Mouse (Mus musculus): ENCODE results near the gene Hcar2. TPM values are rescaled to one million over a fixed set of nuclear protein-coding genes. Genes with fewer than 3 reads are reported as not detected.

Gene Hcar2
- polyA plus RNA-seq, 1 experiment from 2014 or later, result not detected

DNA sequence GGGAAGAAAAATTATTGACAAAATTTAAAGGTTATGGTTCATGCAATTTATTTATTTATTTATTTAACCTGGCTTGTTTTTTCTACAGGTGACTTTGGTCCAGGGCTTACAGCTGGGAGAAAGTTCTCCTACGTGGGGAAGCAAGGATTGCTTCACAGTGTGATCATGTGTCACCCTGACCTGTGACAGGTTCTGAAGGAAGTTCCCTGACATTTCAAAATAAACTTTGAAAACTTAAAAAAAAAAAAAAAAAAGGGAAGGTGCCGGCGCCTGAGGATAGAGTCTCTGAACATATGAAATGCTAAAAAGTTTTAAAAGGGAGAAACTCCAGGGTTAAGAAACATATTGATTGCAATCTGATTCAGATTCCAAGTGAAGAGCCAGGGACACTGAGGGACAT is 21.1 kb upstream of the Hcar2 start:
- Histone ChIP-seq H3K9me3 (no peaks in the 10 kb centered on the region), H3K27me3 (no peaks in the 10 kb centered on the region), H3K4me1 (replicated peaks) (no peaks in the 10 kb centered on the region), H3K27ac (no peak overlapping the region), H3K4me2 (replicated peaks) (no peak overlapping the region), H3K4me3 (replicated peaks) (no peak overlapping the region), H3K36me3 (no peaks in the 10 kb centered on the region), H3K9ac (replicated peaks) (no peak overlapping the region)
- WGBS, result 91% methylated on average over 3 of the region's 3 CpGs
- no peak for ATAC-seq

DNA sequence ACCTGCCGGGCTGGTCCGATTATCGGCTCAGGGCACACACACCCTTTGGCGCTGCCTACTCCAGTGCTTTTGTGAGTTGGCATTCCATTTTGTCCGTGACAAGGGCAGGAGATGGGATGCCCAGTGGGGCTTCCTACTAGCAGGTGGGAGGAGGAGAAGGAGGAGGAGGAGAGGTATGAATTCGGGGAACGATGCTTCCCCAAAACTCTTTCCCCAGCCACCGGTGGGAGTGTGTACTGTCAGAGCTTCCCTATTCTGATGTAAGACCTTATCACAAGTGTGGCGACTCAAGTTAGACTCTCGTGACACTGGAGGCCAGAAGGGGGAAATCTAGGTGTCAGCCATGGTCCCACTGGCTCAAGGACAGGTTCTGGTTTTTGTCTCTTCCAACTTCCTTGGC is 19.0 kb upstream of the Hcar2 start:
- WGBS, result 77% methylated on average over 10 of the region's 10 CpGs
- no peak for ATAC-seq

DNA sequence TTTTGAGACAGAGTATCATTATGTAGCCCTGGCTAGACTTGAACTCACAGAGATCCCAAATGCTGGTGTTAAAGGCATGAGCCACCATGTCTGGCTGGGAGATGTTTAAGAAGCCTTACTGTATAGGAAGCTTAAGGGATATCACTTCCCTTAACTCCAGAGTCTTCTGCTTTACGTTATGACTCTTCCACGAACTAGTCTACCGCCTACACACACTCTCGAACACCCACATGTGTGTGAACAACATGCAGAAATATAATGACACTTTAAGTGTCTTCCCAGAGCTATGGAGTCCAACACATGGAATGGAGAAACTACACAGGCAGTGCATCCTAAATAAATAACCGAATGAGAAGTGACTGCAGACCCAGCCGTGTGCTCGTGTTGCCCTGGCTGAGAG is 18.6 kb upstream of the Hcar2 start:
- no peak overlapping the region for H3K4me2 ChIP-seq (replicated peaks)
- H3K4me1 ChIP-seq (replicated peaks), result no peaks in the 10 kb centered on the region
- H3K36me3 ChIP-seq, result no peaks in the 10 kb centered on the region
- H3K9ac ChIP-seq (replicated peaks), result no peak overlapping the region
- no peaks in the 10 kb centered on the region for H3K9me3 ChIP-seq
- 90% methylated on average over 7 of the region's 7 CpGs for WGBS
- no peak overlapping the region for H3K27ac ChIP-seq
- H3K4me3 ChIP-seq (replicated peaks), result no peak overlapping the region
- no peaks in the 10 kb centered on the region for H3K27me3 ChIP-seq
- ATAC-seq, result no peak

More for the DNA sequence above, 19.0 kb upstream of the Hcar2 start:
- Histone ChIP-seq H3K4me2 (replicated peaks) (no peak overlapping the region), H3K9ac (replicated peaks) (no peak overlapping the region), H3K9me3 (no peaks in the 10 kb centered on the region), H3K4me1 (replicated peaks) (no peaks in the 10 kb centered on the region), H3K36me3 (no peaks in the 10 kb centered on the region), H3K27ac (no peak overlapping the region), H3K4me3 (replicated peaks) (no peak overlapping the region), H3K27me3 (no peaks in the 10 kb centered on the region)

DNA sequence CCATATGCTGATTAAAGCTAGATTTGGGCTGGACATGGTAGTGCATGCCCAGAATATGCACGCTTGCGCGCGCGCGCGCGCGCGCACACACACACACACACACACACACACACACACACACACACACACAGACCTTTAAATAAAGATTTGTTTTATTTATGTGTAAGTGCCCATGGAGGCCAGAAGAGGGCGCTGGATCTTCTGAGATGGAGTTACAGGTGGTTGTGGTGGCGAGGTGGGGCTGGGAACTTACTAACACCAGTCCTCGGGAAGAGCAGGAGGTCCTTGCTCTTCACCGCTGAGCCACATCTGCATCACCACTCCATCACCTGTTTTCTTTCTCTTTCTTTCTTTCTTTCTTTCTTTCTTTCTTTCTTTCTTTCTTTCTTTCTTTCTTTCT is 15.5 kb upstream of the Hcar2 start:
- H3K27me3 ChIP-seq, result no peaks in the 10 kb centered on the region
- 78% methylated on average over 14 of the region's 14 CpGs for WGBS
- no peaks in the 10 kb centered on the region for H3K36me3 ChIP-seq
- no peak overlapping the region for H3K27ac ChIP-seq
- H3K9ac ChIP-seq (replicated peaks), result no peak overlapping the region
- H3K9me3 ChIP-seq, result no peaks in the 10 kb centered on the region
- H3K4me3 ChIP-seq (replicated peaks), result no peak overlapping the region
- ATAC-seq, result no peak
- no peaks in the 10 kb centered on the region for H3K4me1 ChIP-seq (replicated peaks)
- no peak overlapping the region for H3K4me2 ChIP-seq (replicated peaks)

DNA sequence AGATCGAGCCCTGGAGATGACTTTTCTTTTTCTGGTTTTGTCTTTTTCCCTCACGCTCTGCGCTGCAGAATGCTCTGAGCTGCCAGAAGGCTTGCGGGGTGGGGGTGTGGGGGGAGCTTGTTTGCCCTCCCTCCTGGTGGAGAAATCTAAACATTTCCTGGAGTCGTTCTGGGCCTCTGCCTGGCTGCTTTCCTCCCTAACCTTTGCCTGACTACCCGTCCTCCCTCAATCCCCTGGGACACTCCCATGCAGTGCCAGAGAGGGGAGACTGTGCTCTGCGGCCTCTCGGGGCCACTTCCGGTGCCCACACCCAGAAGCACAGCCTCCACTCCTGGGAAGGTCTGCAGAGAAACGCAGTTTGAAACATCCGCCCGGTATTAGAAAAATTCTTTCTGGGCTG is 14.6 kb upstream of the Hcar2 start, which contains the start of gene Hcar1:
Gene Hcar1, minus strand, starts transcription at position 93 of the 400 bp plus-strand sequence.
- ATAC-seq, result no peak
- 79% methylated on average over 12 of the region's 12 CpGs for WGBS

DNA sequence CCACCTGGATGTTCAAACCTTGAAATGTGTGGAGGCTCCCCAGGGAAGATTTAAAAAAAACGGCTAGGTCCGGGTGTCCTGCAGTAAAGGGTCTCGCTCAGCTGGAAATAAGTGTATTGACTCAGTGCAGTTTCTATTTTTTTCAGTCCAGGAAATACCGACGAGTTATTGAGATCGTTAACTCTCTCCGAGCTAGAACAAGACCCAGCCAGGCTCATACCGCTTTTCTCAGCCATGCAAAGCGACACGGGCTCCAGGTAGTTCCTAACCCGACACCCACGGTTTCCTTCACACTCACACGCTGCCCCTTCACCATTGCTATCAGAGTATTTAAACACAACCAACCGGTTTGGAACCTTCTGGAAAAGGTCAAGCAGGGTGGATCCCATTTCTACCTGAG is 12.8 kb upstream of the Hcar2 start:
- Histone ChIP-seq H3K27ac (no peak overlapping the region), H3K27me3 (no peaks in the 10 kb centered on the region), H3K9ac (replicated peaks) (no peak overlapping the region), H3K4me2 (replicated peaks) (no peak overlapping the region), H3K36me3 (no peaks in the 10 kb centered on the region), H3K4me1 (replicated peaks) (no peaks in the 10 kb centered on the region), H3K4me3 (replicated peaks) (no peak overlapping the region), H3K9me3 (no peaks in the 10 kb centered on the region)
- no peak for ATAC-seq
- 81% methylated on average over 14 of the region's 14 CpGs for WGBS

More for the DNA sequence above, 14.6 kb upstream of the Hcar2 start, which contains the start of gene Hcar1:
- Histone ChIP-seq H3K4me1 (replicated peaks) (no peaks in the 10 kb centered on the region), H3K9ac (replicated peaks) (no peak within 1 kb of the TSS), H3K4me2 (replicated peaks) (no peak within 1 kb of the TSS), H3K27me3 (no peaks in the 10 kb centered on the region), H3K36me3 (no peaks in the 10 kb centered on the region), H3K27ac (no peak within 1 kb of the TSS), H3K4me3 (replicated peaks) (no peak within 1 kb of the TSS), H3K9me3 (no peaks in the 10 kb centered on the region)

DNA sequence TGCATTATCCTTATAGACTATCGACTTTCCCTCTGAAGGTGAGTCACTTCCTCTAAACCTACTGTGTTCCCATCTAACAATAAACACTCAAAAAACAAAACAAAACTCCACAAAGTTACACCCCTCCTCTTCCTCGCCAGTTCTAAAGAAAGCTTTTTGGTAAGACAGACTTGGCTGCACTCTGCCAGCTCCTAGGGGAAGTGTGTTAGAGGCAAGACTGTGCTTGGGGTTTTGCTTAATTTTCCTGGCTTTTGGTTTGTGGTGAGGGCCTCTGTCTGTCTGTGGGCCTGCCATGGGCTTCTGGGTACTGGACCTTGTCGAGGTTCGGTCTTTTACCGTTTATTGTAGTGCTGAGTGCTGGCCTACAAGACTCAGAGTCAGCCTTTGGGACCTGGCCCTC is 8.9 kb upstream of the Hcar2 start:
- no peak for ATAC-seq
- Histone ChIP-seq H3K9me3 (no peaks in the 10 kb centered on the region), H3K27me3 (no peaks in the 10 kb centered on the region), H3K4me1 (replicated peaks) (no peaks in the 10 kb centered on the region), H3K9ac (replicated peaks) (no peak overlapping the region), H3K4me2 (replicated peaks) (no peak overlapping the region), H3K4me3 (replicated peaks) (no peak overlapping the region), H3K36me3 (no peaks in the 10 kb centered on the region), H3K27ac (no peak overlapping the region)
- WGBS, result 92% methylated on average over 5 of the region's 5 CpGs

DNA sequence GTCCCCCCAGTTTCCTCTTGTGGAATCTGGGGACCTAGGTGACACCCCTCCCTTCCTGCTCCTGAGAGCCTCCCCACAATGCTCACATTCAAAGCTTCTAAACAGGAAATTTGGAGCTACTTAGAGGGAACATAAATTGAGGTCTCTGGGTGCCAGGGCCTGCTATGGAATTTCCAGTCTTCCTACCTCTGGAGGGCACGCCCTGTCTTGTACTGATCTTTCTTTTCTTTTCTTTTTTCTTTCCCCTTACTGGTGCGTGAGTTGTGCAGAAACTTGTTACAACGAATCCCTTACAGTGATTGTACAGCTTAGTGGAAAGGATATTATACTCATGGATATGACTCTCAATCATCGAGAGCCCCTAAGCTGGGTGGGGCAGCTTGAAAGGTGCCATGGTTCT is 4.3 kb upstream of the Hcar2 start:
- ATAC-seq, result no peak
- H3K36me3 ChIP-seq, result no peaks in the 10 kb centered on the region
- no peak overlapping the region for H3K4me3 ChIP-seq (replicated peaks)
- H3K4me2 ChIP-seq (replicated peaks), result no peak overlapping the region
- no peak overlapping the region for H3K27ac ChIP-seq
- WGBS, result 88% methylated on average over 4 of the region's 4 CpGs
- peaks cover 2% of the 10 kb centered on the region; the same call in 1 of the 2 replicates for H3K9me3 ChIP-seq
- H3K9ac ChIP-seq (replicated peaks), result no peak overlapping the region
- no peaks in the 10 kb centered on the region for H3K27me3 ChIP-seq
- H3K4me1 ChIP-seq (replicated peaks), result no peaks in the 10 kb centered on the region

DNA sequence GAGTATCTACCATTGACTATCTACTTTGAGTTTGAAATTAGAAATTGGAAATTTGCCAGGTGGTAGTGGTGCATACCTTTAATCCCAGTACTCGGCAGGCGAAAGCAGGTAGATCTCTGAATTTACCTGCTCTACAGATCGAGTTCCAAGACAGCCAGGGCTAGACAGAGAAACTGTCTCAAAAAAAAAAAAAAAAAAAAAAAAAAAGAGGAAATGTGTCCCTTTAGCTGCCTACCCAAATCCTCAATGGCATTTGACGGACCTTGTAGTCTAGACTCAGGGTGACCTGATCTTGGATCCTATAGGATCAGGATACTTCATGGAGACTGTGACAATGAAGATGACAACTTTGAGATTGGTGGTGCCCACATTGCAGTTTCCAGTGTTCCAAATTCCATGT is 1.2 kb upstream of the Hcar2 start:
- Histone ChIP-seq H3K36me3 (no peaks in the 10 kb centered on the region), H3K4me3 (replicated peaks) (no peak overlapping the region), H3K9me3 (peaks cover 2% of the 10 kb centered on the region; the same call in 1 of the 2 replicates), H3K27me3 (no peaks in the 10 kb centered on the region), H3K27ac (no peak overlapping the region), H3K4me2 (replicated peaks) (no peak overlapping the region), H3K4me1 (replicated peaks) (no peaks in the 10 kb centered on the region), H3K9ac (replicated peaks) (no peak overlapping the region)
- WGBS, result 94% methylated on average over 4 of the region's 4 CpGs
- ATAC-seq, result no peak

DNA sequence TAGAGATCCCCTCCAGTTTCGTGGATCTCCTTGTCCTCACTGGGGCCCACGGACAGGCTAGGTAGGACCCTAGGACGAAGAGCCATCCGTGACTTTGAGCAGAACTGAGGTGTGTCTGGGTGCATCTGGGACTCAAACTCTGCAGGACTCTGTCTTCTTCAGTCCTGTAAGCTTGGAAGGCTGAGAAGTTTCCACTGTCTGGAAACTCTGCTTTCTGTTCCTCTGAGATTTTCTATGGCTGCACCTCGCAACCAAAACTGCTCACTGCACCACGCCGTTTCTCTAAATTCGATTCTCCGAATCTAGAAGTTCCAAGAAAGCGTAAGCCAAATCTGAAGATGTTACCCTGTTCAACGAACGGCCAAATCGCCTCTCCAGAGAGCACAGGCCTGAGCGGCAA is 1.4 kb downstream of the Hcar2 start:
- no peak for ATAC-seq
- H3K9ac ChIP-seq (replicated peaks), result no peak overlapping the region
- H3K4me2 ChIP-seq (replicated peaks), result no peak overlapping the region
- no peak overlapping the region for H3K4me3 ChIP-seq (replicated peaks)
- no peaks in the 10 kb centered on the region for H3K27me3 ChIP-seq
- no peaks in the 10 kb centered on the region for H3K36me3 ChIP-seq
- 90% methylated on average over 14 of the region's 14 CpGs for WGBS
- no peak overlapping the region for H3K27ac ChIP-seq
- no peaks in the 10 kb centered on the region for H3K4me1 ChIP-seq (replicated peaks)
- H3K9me3 ChIP-seq, result peaks cover 2% of the 10 kb centered on the region; the same call in 1 of the 2 replicates

DNA sequence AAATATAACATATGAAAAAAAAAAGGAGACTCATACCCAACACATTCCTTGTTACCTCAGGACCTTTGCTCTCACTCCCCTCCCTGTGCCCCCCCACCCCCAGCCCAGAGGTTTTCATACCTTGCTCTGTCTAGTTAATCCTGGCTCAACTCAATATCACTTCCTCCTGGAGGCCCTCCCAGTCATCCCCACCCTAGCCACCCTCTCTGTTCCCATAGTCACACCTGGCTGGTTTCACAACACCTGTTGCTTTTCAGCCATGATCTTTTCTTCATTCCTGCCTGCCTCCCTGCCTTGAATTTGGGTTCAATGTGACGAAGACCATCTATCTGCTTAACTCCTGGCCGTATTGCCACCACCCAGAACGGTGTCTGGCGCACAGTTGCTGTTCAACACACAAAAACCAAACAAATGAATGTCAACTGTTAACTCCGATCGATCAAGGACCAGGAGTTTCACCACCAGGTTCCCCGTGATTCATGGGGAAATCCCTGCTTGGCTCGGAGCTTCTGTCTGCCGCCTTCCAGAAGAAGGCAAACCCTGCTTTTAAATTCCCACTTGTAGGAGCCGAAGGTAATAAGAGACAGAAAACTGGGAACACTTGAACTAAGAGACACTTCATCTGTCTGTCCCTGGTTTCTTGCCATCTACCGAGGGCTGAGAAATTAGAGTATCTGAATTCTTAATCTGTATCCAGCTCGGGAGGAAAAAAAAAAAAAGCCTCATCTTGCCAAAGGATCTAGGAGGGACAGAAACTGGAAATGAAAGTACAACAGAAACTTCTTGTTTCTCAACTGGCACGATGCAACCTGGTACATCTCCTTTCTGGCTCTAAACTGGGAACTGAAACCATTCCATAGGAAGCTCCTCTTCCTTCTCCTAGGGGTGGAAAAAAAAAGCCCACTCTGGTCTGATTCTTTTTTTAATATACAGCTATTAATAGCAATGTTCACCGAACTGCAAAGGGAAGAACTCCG is 2.6 kb downstream of the Hcar2 start:
- Histone ChIP-seq H3K4me3 (replicated peaks) (no peak overlapping the region), H3K4me1 (replicated peaks) (no peaks in the 10 kb centered on the region), H3K9ac (replicated peaks) (no peak overlapping the region), H3K27ac (no peak overlapping the region), H3K4me2 (replicated peaks) (no peak overlapping the region), H3K36me3 (no peaks in the 10 kb centered on the region), H3K27me3 (no peaks in the 10 kb centered on the region), H3K9me3 (no peaks in the 10 kb centered on the region)
- 85% methylated on average over 15 of the region's 15 CpGs for WGBS
- ATAC-seq, result no peak

DNA sequence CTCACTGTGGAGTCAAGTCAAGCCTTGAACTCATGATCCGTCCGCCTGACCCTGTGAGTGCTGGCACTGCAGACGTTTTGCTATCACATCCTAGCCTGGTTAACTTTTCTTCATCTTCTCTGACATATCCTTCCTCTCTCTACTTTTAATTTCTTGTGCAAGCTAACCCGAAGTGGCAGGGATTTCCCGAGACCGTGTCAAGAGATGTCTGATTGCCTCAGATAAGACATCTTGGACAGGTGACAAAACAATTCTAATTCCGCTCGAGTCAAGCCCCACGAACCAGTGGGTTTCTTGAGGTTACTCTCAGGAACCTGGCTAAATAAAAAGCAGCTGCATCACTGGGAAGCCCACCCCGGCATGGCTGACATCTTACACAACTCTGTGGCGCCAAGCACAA is 6.5 kb downstream of the Hcar2 start:
- Histone ChIP-seq H3K27me3 (no peaks in the 10 kb centered on the region), H3K4me1 (replicated peaks) (no peaks in the 10 kb centered on the region), H3K27ac (no peak overlapping the region), H3K36me3 (no peaks in the 10 kb centered on the region), H3K4me2 (replicated peaks) (no peak overlapping the region), H3K9ac (replicated peaks) (no peak overlapping the region), H3K9me3 (no peaks in the 10 kb centered on the region), H3K4me3 (replicated peaks) (no peak overlapping the region)
- WGBS, result 89% methylated on average over 11 of the region's 11 CpGs
- ATAC-seq, result no peak

Data from midbrain, embryonic 13.5 days (tissue).